ENCODE assay signal across 12 mouse cellular contexts in genomic region chr14:48198190-48198954, GRCm38 (mm10).
DNase-seq lines count a peak whose midpoint lies in the region; ATAC-seq and TF ChIP-seq lines count a peak whose summit lies in the region.
"Had no signal": no experiment of that assay in that cellular context is flagged by ENCODE, and none has a peak within 500 bp of the region (broad histone marks: within the 10 kb centered on the region; RNA-seq: fewer than 3 reads in every experiment).

No protein-coding gene starts in this region.

- no peaks in the 10 kb centered on the region for H3K9me3 ChIP-seq in forebrain, embryonic 13.5 days (replicated peaks)
- H3K9me3 ChIP-seq in forebrain, postnatal 0 days (ENCODE audit: low read length) = no peaks in the 10 kb centered on the region
- no peaks in the 10 kb centered on the region for H3K9me3 ChIP-seq in kidney, embryonic 14.5 days (ENCODE audit: control insufficient read depth, low read length)
- H3K9me3 ChIP-seq: liver, embryonic 15.5 days; stomach, embryonic 15.5 days had no signal

- 0 out of 2 replicates have a peak, but pooled peaks have one; percentile 29 for ATAC-seq in forebrain, embryonic 13.5 days
- ATAC-seq in forebrain, postnatal 0 days = no peak
- ATAC-seq in kidney, embryonic 14.5 days (ENCODE audit: low FRiP score, low TSS enrichment) = 0 out of 2 replicates have a peak, but pooled peaks have one; percentile 21
- ATAC-seq in erythroblast, adult 5-6 weeks (replicated peaks; ENCODE audit: low FRiP score, poor library complexity, severe bottlenecking) = no peak

- no peak overlapping the region for H3K27ac ChIP-seq in forebrain, embryonic 13.5 days
- H3K27ac ChIP-seq in forebrain, postnatal 0 days (ENCODE audit: low read depth, low read length) = no peak overlapping the region
- H3K27ac ChIP-seq in kidney, embryonic 14.5 days (ENCODE audit: low read depth, low read length) = no peak overlapping the region
- H3K27ac ChIP-seq: liver, embryonic 15.5 days; stomach, embryonic 15.5 days had no signal

- TF ChIP-seq CTCF in forebrain, postnatal 0 days (IDR thresholded peaks at IDR 0.05; ENCODE audit: low read depth) = no peak
- no peak for TF ChIP-seq CTCF in brain, embryonic 14.5 days (IDR thresholded peaks at IDR 0.05; ENCODE audit: borderline replicate concordance, extremely low read depth, insufficient read depth, insufficient read length)

- no peak overlapping the region for H3K9ac ChIP-seq in forebrain, embryonic 13.5 days
- H3K9ac ChIP-seq in forebrain, postnatal 0 days = no peak overlapping the region
- no peak overlapping the region for H3K9ac ChIP-seq in kidney, embryonic 14.5 days (ENCODE audit: low read depth, low read length)
- H3K9ac ChIP-seq: liver, embryonic 15.5 days; stomach, embryonic 15.5 days had no signal

- no peak overlapping the region for H3K4me2 ChIP-seq in forebrain, embryonic 13.5 days
- H3K4me2 ChIP-seq in forebrain, postnatal 0 days (ENCODE audit: low read depth) = no peak overlapping the region
- H3K4me2 ChIP-seq in kidney, embryonic 14.5 days (replicated peaks; ENCODE audit: low read depth, low read length) = no peak overlapping the region
- H3K4me2 ChIP-seq: liver, embryonic 15.5 days; stomach, embryonic 15.5 days had no signal

- no peaks in the 10 kb centered on the region for H3K27me3 ChIP-seq in forebrain, embryonic 13.5 days
- H3K27me3 ChIP-seq in forebrain, postnatal 0 days (ENCODE audit: insufficient read depth, low read length) = no peaks in the 10 kb centered on the region
- 0 out of 2 replicates have a peak, but pooled peaks cover 2% of the 10 kb centered on the region for H3K27me3 ChIP-seq in kidney, embryonic 14.5 days (ENCODE audit: control insufficient read depth, insufficient read depth, low read length)
- H3K27me3 ChIP-seq: liver, embryonic 15.5 days; stomach, embryonic 15.5 days had no signal

- H3K4me3 ChIP-seq in forebrain, embryonic 13.5 days = no peak overlapping the region
- H3K4me3 ChIP-seq in forebrain, postnatal 0 days (ENCODE audit: low read depth, low read length) = no peak overlapping the region
- no peak overlapping the region for H3K4me3 ChIP-seq in kidney, embryonic 14.5 days (ENCODE audit: low read length)
- H3K4me3 ChIP-seq: liver, embryonic 15.5 days; stomach, embryonic 15.5 days had no signal

- WGBS in forebrain, embryonic 13.5 days = 46% methylated on average over 8 of the region's 8 CpGs
- 41% methylated on average over 8 of the region's 8 CpGs for WGBS in forebrain, postnatal 0 days
- WGBS in kidney, embryonic 14.5 days = 51% methylated on average over 8 of the region's 8 CpGs

- peaks cover 50% of the 10 kb centered on the region for H3K4me1 ChIP-seq in forebrain, embryonic 13.5 days
- peaks cover 5% of the 10 kb centered on the region; the same call in 1 of the 2 replicates for H3K4me1 ChIP-seq in forebrain, postnatal 0 days (ENCODE audit: insufficient read depth)
- H3K4me1 ChIP-seq in kidney, embryonic 14.5 days (ENCODE audit: control insufficient read depth, insufficient read depth, low read length) = peaks cover 27% of the 10 kb centered on the region

- H3K36me3 ChIP-seq in forebrain, embryonic 13.5 days (ENCODE audit: poor library complexity, severe bottlenecking) = no peaks in the 10 kb centered on the region
- no peaks in the 10 kb centered on the region for H3K36me3 ChIP-seq in forebrain, postnatal 0 days (ENCODE audit: insufficient read depth)
- no peaks in the 10 kb centered on the region for H3K36me3 ChIP-seq in kidney, embryonic 14.5 days (ENCODE audit: control insufficient read depth, insufficient read depth, low read length)
- H3K36me3 ChIP-seq: liver, embryonic 15.5 days; stomach, embryonic 15.5 days had no signal

- no peak for TF ChIP-seq POLR2A in brain, embryonic 14.5 days (IDR thresholded peaks at IDR 0.05; ENCODE audit: borderline replicate concordance, extremely low read depth, insufficient read depth, insufficient read length, poor library complexity, severe bottlenecking)

- no peak for DNase-seq in forebrain, postnatal 0 days
- DNase-seq in kidney, adult 18-20 months = no peak
- DNase-seq in brain, embryonic 14.5 days (ENCODE audit: low read depth) = peak; percentile 70
- peak; percentile 59 for DNase-seq in lung, postnatal 25 days (ENCODE audit: low spot score)
- no peak for DNase-seq in frontal cortex, postnatal 14 days (ENCODE audit: low spot score in 2 of 2)
- DNase-seq: adrenal gland, postnatal 25 days; gastrocnemius, postnatal 14 days had no signal

Comparison
In these comparisons a context has a peak if more than half of its experiments do, and no peak if none do; other contexts are left out.
1. ATAC-seq: peak in forebrain, embryonic 13.5 days (single experiment) and kidney, embryonic 14.5 days (single experiment); none in forebrain, postnatal 0 days (single experiment) and erythroblast, adult 5-6 weeks (single experiment).
2. DNase-seq: peak in brain, embryonic 14.5 days (single experiment) and lung, postnatal 25 days (single experiment); none in forebrain, postnatal 0 days (single experiment), kidney, adult 18-20 months (single experiment) and frontal cortex, postnatal 14 days (0 of 2).